Mouse (Mus musculus) heart, postnatal 10 days (tissue): ENCODE measurements at regions not wholly inside any gene's neighbourhood (a gene's known extent, or its start where the extent isn't known, plus 50 kb on each side); places are given as distances from the start of the nearest gene placed in this dataset.

ENCODE experiments used
- DNase-seq, 2 experiments: peaks; one replicate each; pipeline ENCODE4 v3.0.0; 2021
- intact Hi-C: fragments of 180-260 bp; cut with DNase I; formaldehyde crosslinking; loops from one replicate; pipeline ENCODE4 v1.15.1; 2025

- intact Hi-C loops: no loop called here
- no peak for DNase-seq
These were observed 104.2 kb downstream of the Aldh8a1 start for GRCm38 (mm10) chr10:21481255-21481654.

- intact Hi-C loops: no loop called here
- no peak for DNase-seq
These were observed 105.0 kb downstream of the Aldh8a1 start for GRCm38 (mm10) chr10:21482055-21482454.

- DNase-seq: no peak
- intact Hi-C loops: no loop called here
These were observed 105.6 kb downstream of the Aldh8a1 start for GRCm38 (mm10) chr10:21482659-21483058.

GRCm38 (mm10) chr10:21483373-21483772 is 106.3 kb downstream of the Aldh8a1 start:
- no peak for DNase-seq
- intact Hi-C loops: no loop called here

- intact Hi-C loops: no loop called here
- DNase-seq: no peak
These were observed 104.5 kb upstream of the 1700020N01Rik start for GRCm38 (mm10) chr10:21488374-21488930.

- intact Hi-C loops: no loop called here
- DNase-seq: no peak
These were observed 102.0 kb upstream of the 1700020N01Rik start for GRCm38 (mm10) chr10:21490910-21491309.

- intact Hi-C loops: no loop called here
- DNase-seq: no peak
These were observed 100.6 kb upstream of the 1700020N01Rik start for GRCm38 (mm10) chr10:21492254-21492894.

- intact Hi-C loops: no loop called here
- DNase-seq: no peak
These were observed 98.4 kb upstream of the 1700020N01Rik start for GRCm38 (mm10) chr10:21494536-21494935.

- intact Hi-C loops: no loop called here
These were observed 95.8 kb upstream of the 1700020N01Rik start for GRCm38 (mm10) chr10:21497110-21497509.

GRCm38 (mm10) chr10:21498143-21498542 is 94.8 kb upstream of the 1700020N01Rik start:
- intact Hi-C loops: no loop called here
- no peak for DNase-seq

More at GRCm38 (mm10) chr10:21497110-21497509, 95.8 kb upstream of the 1700020N01Rik start:
- DNase-seq: no peak

GRCm38 (mm10) chr10:21501658-21502057 is 91.3 kb upstream of the 1700020N01Rik start:
- intact Hi-C loops: no loop called here
- no peak for DNase-seq

- intact Hi-C loops: no loop called here
- DNase-seq: no peak
These were observed 88.5 kb upstream of the 1700020N01Rik start for GRCm38 (mm10) chr10:21504431-21504830.

GRCm38 (mm10) chr10:21511386-21511785 is 81.6 kb upstream of the 1700020N01Rik start:
- no peak for DNase-seq
- intact Hi-C loops: no loop called here

- DNase-seq: no peak
- intact Hi-C loops: no loop called here
These were observed 80.5 kb upstream of the 1700020N01Rik start for GRCm38 (mm10) chr10:21512486-21512885.

GRCm38 (mm10) chr10:21517721-21518120 is 75.2 kb upstream of the 1700020N01Rik start:
- intact Hi-C loops: no loop called here
- no peak for DNase-seq

- intact Hi-C loops: no loop called here
- no peak for DNase-seq
These were observed 72.1 kb upstream of the 1700020N01Rik start for GRCm38 (mm10) chr10:21520854-21521253.

GRCm38 (mm10) chr10:21525555-21525954 is 67.4 kb upstream of the 1700020N01Rik start:
- no peak for DNase-seq
- intact Hi-C loops: no loop called here

GRCm38 (mm10) chr10:21528396-21528795 is 64.5 kb upstream of the 1700020N01Rik start:
- intact Hi-C loops: no loop called here
- DNase-seq: no peak

GRCm38 (mm10) chr10:21529098-21529749 is 63.7 kb upstream of the 1700020N01Rik start:
- intact Hi-C loops: no loop called here
- no peak for DNase-seq

GRCm38 (mm10) chr10:21532142-21532541 is 60.8 kb upstream of the 1700020N01Rik start:
- DNase-seq: no peak
- intact Hi-C loops: no loop called here

- intact Hi-C loops: no loop called here
- no peak for DNase-seq
These were observed 57.3 kb upstream of the 1700020N01Rik start for GRCm38 (mm10) chr10:21535631-21536030.

- intact Hi-C loops: no loop called here
- no peak for DNase-seq
These were observed 54.5 kb upstream of the 1700020N01Rik start for GRCm38 (mm10) chr10:21538481-21538880.
